Mouse (Mus musculus) E14TG2a.4 (cell line): Measurements from ENCODE around the gene Alkbh6.
A peak's percentile ranks its signal among the peaks of the same experiment; 100 is the strongest.

Experiments
- H3K27me3 ChIP-seq: 2 replicates; pipeline ENCODE4 v1.6.1; 2014; ENCODE audit warnings: low read length, control low read depth; ENCODE audit not compliant: insufficient read depth
- H3K36me3 ChIP-seq: 2 replicates; pipeline ENCODE4 v1.6.1; 2014; ENCODE audit warnings: low read length, control low read depth; ENCODE audit not compliant: insufficient read depth
- H3K4me1 ChIP-seq: replicated peaks from 2 replicates; pipeline ENCODE4 v1.6.1; 2014; ENCODE audit warnings: low read depth, low read length, control low read depth
- H3K4me3 ChIP-seq: replicated peaks from 2 replicates; pipeline ENCODE4 v1.5.1; 2014; ENCODE audit warnings: mild to moderate bottlenecking, low read length
- H3K9me3 ChIP-seq: 2 replicates; pipeline ENCODE4 v1.6.1; 2014; ENCODE audit warnings: low read length, control low read depth
- CTCF ChIP-seq: conservative IDR thresholded peaks from 2 replicates; pipeline ENCODE4 v1.5.1; 2014; ENCODE audit warnings: low read length
- NANOG ChIP-seq: IDR thresholded peaks from 2 replicates; pipeline ENCODE4 v1.6.1; 2014; ENCODE audit warnings: borderline replicate concordance, low read length, mixed read lengths
- POU5F1 ChIP-seq: IDR thresholded peaks from 2 replicates; pipeline ENCODE4 v1.6.1; 2014; ENCODE audit warnings: low read length, borderline replicate concordance

The Alkbh6 gene

GRCm38 (mm10) chr7:30289714-30290399, 18.7 kb upstream of the Alkbh6 start:
- Histone ChIP-seq H3K4me1 (peaks cover 61% of the 10 kb centered on the region), H3K36me3 (no peaks in the 10 kb centered on the region), H3K27me3 (no peaks in the 10 kb centered on the region), H3K4me3 (peak overlapping the region; percentile 50), H3K9me3 (no peaks in the 10 kb centered on the region)
- TF ChIP-seq NANOG: no peak
- TF ChIP-seq CTCF: no peak
- TF ChIP-seq POU5F1: no peak

DNA sequence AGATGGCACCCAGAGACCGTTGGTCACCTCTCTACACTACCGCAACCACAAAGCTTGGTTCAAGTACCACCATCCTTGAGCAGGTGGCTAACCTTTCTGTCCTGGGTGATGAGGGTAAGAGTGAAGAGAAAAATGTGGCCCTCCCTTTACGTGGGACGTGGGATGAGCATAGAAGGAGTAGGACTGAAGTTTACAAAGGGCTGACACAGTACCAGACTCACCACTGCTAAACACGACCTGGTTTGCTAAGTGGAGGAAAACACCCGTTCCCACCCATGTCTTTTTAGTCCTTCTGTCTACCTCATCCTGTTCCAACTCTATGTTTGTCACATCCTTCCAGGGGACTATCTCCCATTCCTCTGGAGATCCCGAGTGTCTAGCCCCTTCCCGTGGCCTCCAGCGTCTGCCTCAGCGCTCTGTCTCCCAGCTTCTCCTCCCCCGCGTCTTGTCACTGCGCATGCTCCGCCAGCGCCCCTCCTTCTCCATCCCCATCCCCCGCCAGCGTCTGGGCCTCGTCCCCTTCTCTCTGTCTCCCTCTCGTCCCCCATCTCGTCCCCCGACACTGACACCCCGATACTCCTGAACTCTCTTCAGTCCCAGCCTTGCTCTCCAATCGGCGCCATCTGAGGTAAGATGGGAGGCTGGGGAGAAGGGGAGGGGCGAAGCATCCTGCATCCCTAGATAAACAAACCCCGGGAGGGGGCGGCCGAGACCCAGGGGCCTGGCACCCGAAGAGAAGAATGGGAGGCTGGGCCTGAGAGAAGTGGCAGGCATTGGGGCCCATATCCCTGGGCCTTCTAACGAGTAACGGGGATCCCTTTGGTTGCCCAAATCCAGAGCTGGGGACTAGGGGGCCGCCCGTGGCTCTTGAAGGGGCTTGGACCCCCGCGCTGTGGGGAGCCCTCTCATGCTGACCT, 17.0 kb upstream of the Alkbh6 start, which contains the start of gene Clip3:
Clip3 (plus strand) TSS at position 514 of the 917 bp plus-strand sequence.
- Histone ChIP-seq H3K36me3 (no peaks in the 10 kb centered on the region), H3K27me3 (no peaks in the 10 kb centered on the region), H3K4me1 (peaks cover 58% of the 10 kb centered on the region), H3K4me3 (peak within 1 kb of the TSS; percentile 83), H3K9me3 (no peaks in the 10 kb centered on the region)
- TF ChIP-seq POU5F1: no peak
- no peak for TF ChIP-seq NANOG
- TF ChIP-seq CTCF: no peak

DNA sequence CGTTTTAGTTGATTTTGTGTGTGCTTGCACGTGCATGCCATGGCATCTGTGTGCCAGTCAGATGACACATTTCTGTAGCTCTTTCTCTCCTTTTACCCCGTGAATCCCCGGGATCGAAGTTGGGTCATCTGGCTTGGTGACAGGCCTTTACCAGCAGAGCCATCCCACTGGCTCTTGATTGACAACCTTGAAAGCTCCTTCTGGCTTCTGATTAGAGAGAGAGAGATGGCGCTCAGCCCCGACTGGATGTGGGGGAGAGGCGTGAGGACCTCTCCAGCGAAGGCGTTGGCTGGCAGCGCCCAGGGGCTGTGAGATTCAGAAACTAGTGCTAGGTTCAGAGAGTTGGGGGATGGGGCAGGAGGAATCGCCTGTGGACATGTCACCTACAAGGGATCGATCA, 14.7 kb upstream of the Alkbh6 start:
- H3K9me3 ChIP-seq: no peaks in the 10 kb centered on the region
- H3K4me1 ChIP-seq: peaks cover 57% of the 10 kb centered on the region
- no peak overlapping the region for H3K4me3 ChIP-seq
- TF ChIP-seq NANOG (no peak), CTCF (no peak), POU5F1 (no peak)
- H3K27me3 ChIP-seq: no peaks in the 10 kb centered on the region
- 0 out of 2 replicates have a peak, but pooled peaks cover 4% of the 10 kb centered on the region for H3K36me3 ChIP-seq

DNA sequence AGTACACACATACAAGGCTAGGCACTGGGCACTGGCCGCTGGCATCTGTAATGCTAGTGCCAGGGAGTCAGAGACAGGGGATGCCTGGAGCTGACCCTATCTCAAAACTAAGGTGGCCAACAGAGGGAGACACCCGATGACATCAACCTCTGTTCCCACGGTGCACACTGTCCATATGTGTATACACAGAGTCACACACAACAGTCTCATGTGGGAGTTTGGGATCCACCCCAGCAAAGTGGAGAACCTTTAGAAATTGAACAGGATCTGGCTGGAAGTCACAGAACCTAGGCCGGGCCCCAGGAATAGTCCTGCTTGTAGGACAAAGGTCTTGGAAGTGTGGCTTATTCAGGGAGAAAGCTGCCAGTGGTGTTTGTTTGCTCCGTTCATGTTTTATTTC, 14.2 kb upstream of the Alkbh6 start:
- TF ChIP-seq POU5F1: no peak
- no peak for TF ChIP-seq NANOG
- no peak for TF ChIP-seq CTCF
- Histone ChIP-seq H3K36me3 (0 out of 2 replicates have a peak, but pooled peaks cover 4% of the 10 kb centered on the region), H3K4me1 (peaks cover 56% of the 10 kb centered on the region), H3K4me3 (no peak overlapping the region), H3K9me3 (no peaks in the 10 kb centered on the region), H3K27me3 (no peaks in the 10 kb centered on the region)

- TF ChIP-seq POU5F1: no peak
- no peak for TF ChIP-seq CTCF
- no peak for TF ChIP-seq NANOG
- Histone ChIP-seq H3K27me3 (no peaks in the 10 kb centered on the region), H3K9me3 (no peaks in the 10 kb centered on the region), H3K4me1 (peaks cover 56% of the 10 kb centered on the region), H3K36me3 (0 out of 2 replicates have a peak, but pooled peaks cover 4% of the 10 kb centered on the region), H3K4me3 (no peak overlapping the region)
These were observed 13.4 kb upstream of the Alkbh6 start for GRCm38 (mm10) chr7:30295103-30295502.

DNA sequence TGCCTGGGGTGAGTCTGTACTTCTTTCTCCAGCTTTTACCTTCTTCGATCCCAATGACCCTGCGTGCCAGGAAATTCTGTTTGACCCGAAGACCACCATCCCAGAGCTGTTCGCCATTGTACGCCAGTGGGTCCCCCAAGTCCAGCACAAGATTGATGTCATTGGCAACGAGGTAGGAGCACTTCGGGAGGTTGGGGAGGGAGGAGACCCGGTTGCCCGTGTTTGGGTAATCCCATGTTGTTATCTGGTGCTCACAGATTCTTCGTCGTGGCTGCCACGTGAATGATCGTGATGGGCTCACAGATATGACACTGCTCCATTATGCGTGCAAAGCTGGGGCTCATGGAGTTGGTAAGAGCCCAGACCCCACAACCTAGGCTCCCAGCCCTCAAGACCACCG, 11.7 kb upstream of the Alkbh6 start:
- no peaks in the 10 kb centered on the region for H3K27me3 ChIP-seq
- 0 out of 2 replicates have a peak overlapping the region, but pooled peaks have one; percentile 23 for H3K4me3 ChIP-seq
- no peaks in the 10 kb centered on the region for H3K9me3 ChIP-seq
- peaks cover 48% of the 10 kb centered on the region for H3K4me1 ChIP-seq
- TF ChIP-seq NANOG: no peak
- TF ChIP-seq POU5F1: no peak
- no peak for TF ChIP-seq CTCF
- H3K36me3 ChIP-seq: 0 out of 2 replicates have a peak, but pooled peaks cover 6% of the 10 kb centered on the region

DNA sequence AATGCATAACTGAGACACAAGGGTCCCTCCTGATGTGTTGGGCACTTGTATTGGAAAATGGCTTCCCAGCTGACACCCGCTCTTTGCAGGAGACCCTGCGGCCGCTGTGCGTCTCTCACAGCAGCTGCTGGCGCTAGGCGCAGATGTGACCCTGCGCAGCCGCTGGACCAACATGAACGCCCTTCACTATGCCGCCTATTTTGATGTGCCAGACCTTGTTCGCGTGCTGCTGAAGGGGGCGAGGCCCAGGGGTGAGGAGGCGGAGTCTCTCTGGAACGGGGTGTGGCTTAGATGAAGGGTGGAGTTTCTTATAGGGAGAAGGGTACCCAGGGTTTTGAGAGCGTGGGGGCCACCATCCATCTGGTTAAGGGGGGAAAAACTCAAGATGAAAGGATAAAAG, 11.3 kb upstream of the Alkbh6 start:
- Histone ChIP-seq H3K27me3 (no peaks in the 10 kb centered on the region), H3K36me3 (peaks cover 7% of the 10 kb centered on the region; the same call in 1 of the 2 replicates), H3K4me3 (0 out of 2 replicates have a peak overlapping the region, but pooled peaks have one; percentile 23), H3K9me3 (no peaks in the 10 kb centered on the region), H3K4me1 (peaks cover 43% of the 10 kb centered on the region)
- no peak for TF ChIP-seq POU5F1
- TF ChIP-seq CTCF: no peak
- TF ChIP-seq NANOG: no peak

DNA sequence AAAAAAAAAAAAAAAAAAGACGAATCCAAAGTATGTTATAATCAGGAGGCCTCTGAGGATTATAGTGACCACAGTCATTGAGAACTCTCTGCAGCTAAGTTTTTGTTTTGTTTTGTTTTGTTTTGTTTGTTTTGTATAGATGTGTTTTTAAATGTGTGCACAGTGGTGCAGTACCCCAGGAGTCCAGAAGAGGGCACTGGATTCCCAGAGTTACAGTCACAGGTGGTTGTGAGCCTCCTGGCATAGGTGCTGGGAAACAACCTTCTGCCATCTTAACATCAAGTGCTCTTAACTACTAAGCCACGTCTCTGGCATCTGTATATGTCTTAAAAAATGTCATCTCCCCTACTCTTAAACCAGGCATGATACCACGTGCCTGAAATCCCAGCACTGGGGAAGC, 7.6 kb upstream of the Alkbh6 start:
- Histone ChIP-seq H3K27me3 (no peaks in the 10 kb centered on the region), H3K4me3 (no peak overlapping the region), H3K4me1 (peaks cover 40% of the 10 kb centered on the region), H3K36me3 (peaks cover 23% of the 10 kb centered on the region), H3K9me3 (no peaks in the 10 kb centered on the region)
- TF ChIP-seq CTCF (peak; percentile 95), NANOG (no peak)
